Mouse (Mus musculus): ENCODE measurements around the gene Sall1.

The Sall1 gene

DNA sequence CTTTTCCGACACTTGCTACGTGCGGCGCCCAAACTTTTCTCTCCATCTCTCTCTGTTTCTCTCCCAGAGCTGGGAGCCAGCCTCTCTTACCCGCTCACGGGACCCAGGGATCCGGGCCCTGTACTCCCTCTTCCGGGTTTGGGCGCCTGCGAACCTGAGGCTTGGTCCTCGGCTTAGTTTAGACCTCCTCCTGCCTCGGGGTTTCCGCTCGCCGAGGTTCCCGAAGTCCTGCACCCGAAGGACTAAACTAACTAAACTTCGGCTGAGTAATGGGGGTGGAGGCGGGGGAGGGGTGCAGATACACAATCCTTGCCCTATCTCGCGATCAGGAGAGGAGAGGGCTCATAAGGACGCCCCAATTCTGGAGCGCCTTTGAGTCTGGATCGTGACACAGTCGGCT, at the start of gene Sall1:
Sall1 (minus strand) TSS at position 223 of the 400 bp plus-strand sequence.
- DNase-seq = peak; percentile 19

DNA sequence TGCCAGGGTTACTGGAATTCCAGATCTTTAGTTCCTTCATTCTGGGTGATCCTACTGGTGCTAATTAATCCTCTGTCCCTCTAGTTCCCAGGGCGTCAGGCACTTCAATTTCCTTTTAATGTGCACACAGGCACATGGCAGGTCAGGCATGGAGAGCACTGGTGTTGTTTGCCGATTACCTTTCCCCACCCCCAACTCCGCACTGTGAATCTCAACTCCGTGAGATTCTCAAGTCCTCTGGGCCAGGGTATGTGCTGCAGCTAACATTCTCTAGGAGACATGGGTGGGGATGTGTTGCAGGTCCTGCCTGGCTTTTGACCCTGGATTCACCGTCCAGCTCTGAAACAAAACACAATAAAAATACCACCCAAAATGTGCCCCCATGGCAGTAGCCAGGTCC, 46.0 kb upstream of the Sall1 start:
- DNase-seq = no peak

DNA sequence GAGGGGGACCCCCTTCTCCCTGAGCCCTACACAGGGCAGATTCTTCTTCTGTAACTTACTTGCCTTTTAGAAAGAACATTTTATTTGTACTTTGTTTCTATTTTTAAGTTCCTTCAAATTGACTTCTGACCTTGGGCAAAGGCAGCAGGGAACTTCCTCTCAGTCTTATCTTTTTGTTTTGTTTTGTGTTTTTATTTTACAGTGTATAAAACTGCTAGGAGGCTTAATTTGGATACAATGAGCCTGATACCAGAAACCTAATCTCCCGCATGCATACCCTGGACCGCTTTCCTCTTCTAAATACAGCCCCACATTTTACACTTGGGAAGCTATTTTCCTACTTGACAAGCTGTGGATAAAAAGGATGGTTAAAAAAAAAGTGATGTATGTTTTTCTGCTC, 35.2 kb upstream of the Sall1 start:
- no peak for DNase-seq

DNA sequence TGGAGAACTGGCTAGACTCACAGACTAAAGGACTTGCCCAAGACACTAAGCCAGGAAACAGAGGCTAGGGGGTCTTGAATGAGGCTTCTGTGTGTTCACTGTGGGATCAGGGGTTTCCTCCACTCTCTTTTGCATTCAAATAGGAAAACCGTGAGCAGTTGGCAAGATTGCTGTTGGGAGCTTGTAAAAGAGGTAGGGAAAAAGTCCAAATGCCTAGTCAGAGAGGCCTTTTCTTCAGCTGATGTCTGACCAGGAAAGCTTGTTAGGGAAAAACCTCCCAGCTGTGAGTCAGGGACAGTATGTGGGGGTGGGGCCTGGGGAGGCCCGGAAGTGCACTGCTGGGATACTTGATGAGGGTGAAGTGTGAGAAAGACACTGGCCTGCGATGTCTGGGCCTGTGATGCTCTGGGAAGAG, 29.0 kb upstream of the Sall1 start:
- no peak for DNase-seq

DNA sequence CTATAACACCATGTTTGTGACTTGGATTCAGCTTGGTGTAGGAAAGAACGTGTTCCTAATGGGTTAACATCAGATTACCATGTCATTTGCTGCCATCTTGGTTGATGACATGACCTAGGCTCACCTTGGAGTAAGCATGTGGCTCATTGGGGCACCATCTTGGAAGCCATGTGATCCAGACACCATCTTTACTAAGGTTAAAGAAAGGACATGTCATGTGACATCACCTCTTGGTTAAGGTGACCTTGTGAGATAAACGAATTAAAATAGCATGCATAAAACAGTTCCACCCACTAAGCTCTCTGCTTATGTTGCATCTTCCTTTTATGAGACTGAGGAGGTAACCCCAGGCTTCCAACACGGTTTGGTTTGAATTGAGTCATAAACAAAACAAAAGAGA, 23.5 kb upstream of the Sall1 start:
- no peak for DNase-seq

DNA sequence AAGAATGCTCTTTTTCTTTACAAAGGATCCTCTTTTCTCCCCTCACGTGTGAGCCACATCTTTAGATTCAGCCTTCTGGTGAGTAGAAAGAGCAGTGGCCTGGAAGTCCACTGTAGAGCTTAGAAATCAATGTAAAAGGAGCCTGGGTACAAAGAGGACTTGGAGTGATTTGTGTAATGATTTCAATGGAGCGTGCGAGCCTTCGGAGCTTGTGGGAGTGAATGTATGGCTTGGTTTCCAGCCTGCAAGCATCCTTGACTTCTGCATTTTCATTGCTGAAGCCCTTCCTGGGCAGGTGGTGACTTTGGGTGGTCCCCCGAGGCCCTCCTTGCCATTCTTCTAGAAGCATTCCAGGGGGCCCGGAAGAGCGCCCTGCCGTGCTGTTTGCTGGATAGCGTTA, 20.1 kb upstream of the Sall1 start:
- no peak for DNase-seq

DNA sequence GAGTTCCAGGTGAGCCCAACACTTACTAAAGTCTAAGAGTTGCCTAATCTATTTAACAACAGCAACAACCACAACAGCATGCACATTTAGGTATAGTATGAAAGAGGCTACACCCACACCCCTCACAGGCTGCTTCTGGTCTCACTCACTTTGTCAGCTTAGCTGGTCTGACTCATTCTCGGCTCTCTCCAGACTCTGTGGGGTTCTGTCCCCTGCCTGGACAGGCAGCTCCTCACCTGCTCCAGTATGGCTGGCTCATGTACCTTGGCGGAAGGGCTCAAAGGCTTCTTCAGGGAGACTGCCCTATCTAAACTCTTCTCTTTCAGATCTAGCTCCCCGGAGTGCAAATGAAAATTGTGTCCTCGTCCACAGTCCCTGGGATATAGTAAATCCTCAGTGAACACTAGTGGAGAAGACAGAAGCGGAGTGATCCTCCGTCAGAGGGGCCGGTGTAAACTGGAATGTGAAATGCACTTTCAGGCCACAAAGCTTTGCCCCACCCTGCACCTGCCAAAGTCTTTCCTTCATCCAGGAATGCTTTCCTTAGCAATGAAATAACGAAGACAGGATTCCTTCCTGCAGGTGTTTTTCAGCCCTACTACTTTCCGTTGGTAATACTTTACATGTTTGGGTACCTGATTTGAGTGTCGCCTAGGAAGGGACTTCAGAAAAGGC, 19.5 kb upstream of the Sall1 start:
- no peak for DNase-seq

DNA sequence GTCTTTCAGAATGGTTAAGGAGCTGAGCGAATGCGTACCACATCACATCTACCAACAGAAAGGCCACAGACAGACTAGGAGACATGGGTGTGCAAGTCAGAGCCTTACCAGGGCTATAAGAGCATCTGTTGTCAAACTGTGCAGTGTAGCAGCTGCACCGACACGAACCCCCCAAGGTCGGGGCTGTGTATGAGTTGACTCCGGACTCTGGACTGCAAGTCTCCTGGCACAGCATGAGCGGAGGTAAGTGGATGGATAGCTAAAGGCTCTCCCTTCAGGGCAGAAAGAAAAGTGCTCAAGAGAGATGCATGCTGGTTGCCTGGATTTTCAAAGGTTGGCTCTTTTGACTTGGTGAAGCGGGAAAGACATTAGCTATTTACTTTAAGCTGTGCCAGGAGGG, 16.8 kb upstream of the Sall1 start:
- DNase-seq = no peak

DNA sequence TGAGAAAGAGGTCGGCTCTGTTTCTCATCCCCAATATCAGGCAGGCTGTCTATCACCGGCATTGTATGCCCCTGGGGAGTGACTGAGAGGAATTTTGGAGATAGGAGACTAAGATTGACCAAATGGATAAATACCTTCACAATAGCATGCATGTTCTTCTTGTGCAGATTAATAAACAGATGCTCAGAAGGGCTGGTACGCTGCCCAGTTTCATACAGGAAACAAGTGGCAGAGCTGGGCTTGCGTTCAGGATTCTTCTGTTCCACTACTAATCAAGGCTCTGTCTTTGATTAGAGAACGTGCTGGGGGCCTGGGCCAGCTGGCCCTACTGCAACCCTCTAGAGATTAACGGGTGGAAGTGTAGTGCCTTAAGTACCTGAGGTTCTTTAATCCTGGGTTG, 15.5 kb upstream of the Sall1 start:
- peak; percentile 12 for DNase-seq

DNA sequence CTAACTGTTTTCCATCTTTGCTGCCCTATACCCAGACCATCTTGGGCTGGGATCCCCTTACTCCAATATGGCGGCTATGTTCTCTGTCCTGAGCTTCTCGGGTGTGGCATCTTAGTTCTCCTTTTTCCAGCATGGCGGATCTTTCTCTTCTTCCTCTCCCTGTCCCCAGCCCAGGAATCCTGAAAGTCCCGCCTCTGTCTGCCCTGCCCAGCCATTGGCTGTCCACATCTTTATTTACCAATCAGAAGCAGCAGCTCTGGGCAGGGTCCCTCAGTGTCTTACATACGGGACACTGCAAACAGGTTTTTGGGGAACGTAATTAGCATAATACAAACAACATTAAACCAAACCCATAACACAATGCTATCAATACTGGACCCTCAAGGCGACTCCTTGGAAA, 8.9 kb upstream of the Sall1 start:
- no peak for DNase-seq

DNA sequence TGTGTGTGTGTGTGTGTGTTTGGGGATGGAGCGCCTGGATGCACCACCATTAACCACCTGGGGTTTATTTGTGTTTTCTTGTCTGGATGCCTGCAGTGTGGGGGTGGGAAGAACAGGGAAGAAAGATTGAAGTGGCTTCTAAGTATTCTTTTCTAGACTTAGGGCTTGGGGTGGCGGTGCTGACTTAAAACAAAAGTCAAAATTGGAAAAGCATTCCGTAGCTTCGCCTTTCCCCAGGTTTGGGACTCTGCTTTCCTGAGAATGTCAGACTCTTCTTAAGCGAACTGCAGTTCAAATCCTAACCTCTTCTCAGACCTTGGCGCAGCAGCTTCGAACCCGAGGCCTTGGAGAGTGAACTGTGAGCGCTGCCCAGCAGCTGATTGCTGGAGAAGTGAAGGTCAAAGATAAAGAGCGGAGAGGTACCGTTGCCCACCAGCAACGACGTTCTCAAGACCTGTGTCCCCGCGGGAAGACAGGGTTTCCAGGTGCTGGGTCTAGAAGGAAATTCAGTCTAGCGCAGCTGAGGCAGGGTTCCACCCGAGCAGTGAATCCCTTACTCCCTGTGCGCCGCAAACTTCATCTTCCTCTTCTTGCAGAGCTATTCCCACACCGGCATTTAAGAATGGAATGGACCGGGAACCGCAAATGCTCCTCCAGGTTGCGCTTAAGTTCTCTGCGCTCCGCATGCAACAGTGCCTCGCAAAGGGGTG, 2.8 kb upstream of the Sall1 start:
- DNase-seq = no peak

DNA sequence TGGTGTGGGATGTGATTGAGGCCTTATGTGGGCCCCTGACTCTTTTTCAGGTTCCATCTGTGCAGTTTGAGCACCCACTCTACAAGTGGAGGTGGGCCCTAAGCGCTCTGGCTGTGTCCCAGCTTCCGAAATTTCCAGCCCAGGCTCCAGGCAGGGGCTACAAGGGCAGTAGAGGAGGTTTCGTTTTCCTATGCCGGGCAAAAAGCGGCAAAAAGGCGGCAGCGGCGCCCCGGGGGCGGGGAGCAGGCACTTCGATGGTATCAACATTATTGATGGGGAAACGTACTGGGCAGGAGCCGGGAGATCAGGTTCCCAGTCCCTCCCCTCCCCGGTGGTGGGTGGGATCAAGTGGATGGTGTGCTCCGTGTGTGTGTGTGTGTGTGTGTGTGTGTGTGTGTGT, 2.3 kb upstream of the Sall1 start:
- no peak for DNase-seq

DNA sequence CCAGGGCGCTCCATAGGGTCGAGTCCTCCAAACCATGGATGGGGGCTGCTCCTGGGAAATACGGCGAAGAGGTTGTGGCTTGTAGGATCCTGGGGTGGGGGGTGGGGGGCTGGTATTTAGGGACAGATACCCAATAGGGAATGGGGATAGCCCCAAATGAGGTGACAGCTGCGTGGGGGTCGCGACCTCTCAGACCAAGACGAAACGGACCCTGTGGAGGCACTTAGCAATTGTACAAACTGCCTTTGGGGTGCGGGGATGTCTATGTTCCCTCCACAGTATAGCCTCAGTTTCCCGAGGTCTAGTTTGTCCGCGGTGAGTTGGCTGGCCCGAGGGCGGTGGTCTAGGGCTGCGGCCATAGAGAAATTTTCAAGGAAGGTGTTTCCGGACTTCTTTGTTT, 1.8 kb upstream of the Sall1 start:
- no peak for DNase-seq

DNA sequence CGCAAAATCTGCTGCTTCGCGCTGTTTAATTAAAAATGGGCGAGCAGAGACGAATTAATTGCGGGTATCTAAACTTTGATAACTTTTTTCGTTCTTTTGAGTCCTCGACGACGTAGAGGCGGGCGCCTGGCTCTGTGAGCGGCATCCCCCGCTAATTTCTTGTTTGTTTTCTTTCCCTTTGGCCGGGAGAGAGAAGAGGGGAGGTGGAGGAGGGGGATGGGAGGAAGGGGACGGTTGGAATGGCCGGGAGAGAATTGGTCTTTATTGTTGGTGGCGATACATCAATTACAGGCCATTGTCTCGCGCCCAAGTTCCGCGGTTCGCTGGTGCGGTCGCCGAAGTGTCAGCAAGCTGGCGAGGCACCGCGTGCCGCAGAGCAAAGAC, 1.2 kb upstream of the Sall1 start:
- DNase-seq = no peak

DNA sequence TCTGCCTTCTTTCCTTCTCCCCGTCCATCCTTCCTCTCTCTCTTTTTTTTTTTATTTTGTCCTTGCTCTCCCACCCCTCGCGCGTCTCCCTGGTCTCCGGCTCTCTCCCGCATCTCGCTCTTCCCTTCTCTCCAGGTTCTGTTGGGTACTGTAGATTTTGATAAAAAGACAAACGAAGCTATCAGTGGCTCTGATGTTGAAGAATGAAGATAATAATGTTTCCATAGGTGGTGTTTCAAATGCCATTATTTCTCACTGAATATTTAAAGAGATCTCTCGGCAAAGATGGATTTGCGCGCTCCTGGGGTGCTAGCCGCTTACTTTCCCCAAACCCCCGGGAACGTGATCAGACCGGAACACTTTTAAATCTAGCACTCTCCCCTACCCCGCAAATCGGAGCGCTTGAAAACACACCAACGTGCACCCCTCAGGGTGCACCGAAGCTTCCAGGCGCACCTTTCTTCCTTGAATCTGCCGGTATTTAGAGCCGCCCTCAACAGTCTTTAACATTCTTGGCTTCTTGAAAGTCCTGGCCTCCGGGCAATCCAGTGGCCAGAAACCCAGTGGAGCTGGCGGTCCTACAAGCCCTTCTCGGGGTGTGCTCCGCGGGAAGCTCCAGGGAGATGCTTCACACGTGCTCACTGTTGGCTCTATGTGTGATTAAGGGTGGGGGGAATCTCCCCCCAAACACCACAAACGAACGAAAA, 702 bp upstream of the Sall1 start:
- DNase-seq = no peak

DNA sequence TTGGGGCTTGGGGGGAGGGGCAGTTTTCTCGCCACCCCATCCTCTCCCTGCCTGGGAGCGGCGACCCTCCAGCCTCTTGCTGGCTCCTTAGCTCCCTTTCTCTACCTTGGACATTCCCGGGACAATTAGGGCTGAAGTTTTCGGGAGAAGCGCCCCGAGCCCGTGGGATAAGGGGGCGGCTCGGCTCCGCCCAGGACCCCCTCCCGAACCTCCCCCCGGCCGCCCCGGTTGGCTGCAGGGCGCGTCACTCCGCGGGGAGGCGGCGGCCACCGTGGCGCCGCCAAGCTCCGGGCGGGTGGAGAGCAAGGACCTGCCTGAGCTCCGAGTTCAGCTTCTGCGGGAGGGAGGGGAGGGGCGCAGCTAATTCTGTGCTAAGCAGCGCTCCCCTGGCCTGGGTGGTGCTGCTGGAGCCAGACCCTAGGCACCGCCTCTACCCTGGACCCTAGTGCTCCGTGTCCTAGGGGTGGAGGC, 556 bp downstream of the Sall1 start:
- peak; percentile 70 for DNase-seq

DNA sequence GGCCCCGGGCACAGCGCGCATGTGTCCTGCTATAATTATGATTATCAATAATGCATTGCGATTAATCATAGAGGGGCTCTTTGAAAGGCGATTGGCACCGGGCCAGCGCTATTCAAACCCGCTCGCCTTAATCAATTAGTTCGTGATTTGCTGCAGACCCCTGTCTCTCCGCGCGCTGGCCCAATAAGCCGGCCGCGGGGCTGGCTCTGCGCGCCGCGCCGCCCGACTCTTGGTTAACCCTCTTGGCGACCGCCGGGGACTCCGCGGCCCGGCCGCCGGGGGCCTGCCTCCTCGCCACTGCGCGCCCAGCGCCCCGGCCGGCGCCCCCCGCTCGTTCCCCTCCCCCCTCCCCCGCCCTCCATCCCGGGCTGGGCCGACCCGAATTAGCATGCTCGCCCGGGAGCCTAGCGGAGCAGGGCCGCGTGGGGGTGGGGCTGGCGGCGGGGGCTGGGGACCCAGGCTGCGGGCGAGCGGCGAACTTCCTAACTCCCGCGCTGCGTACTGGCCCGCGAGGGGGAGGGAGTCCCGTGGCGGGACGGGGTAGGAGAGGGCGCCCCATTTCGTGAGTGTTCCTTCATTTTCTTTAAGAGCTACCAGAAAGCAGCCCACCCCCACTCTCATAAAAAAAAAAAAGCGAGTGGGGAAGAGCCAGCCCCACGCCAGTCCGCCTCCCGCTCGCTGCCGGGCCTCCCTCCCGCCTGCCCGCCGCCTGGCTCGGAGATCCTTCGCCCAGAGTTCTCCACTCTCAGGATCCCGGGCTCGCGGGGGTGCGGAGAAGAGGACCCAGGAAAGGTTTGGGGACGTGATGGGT, 1.2 kb downstream of the Sall1 start:
- DNase-seq = peak; percentile 79

DNA sequence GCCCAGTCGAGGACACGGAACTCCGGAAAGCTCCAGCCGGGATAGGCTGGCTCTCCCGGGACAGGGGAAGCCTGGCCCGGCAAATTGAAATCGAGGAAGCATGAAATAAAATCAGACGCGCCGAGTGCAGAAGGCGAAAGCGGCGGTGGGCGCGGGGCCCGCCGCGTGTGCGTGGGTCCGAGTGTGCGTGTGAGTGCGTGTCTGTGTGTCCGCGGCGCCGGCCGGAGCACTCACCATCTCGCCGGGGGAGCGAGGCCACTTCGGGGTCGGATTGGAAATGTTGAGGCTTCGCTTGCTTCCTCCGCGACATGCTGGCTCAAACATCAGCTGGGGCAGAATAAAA, 1.9 kb downstream of the Sall1 start:
- DNase-seq = no peak

DNA sequence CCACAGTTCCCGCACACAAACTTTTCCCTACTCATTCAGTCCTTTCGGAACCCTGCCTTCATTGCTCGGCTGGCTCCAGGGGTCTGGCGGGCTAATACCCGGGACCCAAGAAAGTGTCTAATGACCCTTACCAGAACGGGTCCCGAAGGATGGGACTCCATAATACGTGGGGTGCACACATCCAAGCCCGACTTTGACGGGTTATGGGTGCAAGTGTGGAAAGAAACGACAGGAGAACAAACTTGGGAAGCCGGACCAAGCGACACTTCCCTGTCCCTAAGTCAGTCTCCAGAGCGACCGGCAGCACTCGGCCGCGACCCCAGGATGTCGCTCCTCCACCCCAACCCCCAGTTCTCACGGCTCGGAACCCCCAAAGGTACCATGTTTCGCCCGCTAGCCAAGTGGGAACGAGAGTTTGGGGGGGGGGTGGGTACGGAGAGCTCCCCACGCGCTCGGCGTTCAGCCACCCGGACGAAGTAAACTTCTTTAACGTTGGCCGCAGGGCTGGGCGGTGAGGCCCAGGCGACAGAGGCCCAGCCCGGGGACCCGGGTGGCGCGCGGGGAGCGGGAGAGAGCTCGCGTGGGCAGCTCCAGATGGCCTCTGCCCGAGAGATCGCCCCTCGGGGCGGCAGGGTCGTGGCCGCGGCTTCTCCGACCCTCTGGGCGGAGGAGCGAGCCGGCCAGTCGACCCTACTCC, 2.4 kb downstream of the Sall1 start:
- no peak for DNase-seq

DNA sequence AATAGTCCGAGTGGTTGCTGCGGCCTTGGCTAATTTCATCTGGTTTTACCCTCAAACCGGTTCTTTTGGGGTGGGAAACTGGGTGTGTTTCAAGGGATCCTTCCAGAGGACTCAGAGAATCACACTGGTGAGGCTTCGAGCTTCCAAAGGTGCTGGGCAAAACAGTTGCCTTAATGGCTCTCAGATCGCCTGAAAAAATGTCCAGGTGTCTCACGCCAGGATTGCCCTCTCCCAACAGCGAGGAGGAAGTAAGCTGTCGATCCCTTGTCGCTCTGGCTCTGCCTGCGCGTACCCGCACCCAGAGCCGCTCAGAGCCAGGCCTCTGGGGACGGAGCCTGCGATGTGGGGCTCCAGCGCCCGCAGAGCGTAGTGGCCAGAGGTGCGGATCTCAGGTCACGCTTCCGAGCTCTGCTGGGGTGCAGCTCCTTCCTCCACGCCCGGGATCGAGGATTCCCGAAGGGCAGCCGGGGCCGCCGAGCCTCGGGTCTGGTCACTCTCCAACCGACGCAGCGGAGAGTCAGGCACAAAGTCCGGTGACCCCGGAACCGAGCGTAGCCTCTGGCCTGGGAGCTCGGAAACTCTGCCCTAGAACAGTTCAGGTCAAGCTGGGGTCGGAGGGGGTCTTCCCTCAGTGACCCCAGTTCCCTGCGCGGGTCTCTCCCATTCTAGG, 3.1 kb downstream of the Sall1 start:
- no peak for DNase-seq

DNA sequence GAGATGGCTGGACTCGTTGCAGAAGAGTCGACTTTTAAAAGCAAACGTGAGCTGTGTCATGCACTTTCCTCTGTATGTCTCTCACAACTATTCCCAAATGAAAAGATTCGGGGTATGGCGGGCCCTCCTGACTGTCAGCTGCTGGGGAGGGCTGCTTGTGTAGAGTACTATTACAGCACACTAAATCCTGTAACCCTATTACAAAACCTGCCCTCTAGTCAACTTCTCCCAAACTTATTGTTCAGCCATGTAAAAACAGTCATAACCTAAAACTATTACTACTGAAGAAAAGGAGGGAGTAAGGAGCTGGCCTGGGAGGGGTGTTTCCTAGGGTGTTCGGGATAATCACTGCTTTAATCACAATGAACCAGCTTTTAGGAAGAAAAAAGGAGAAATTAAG, 4.1 kb downstream of the Sall1 start:
- DNase-seq = no peak

DNA sequence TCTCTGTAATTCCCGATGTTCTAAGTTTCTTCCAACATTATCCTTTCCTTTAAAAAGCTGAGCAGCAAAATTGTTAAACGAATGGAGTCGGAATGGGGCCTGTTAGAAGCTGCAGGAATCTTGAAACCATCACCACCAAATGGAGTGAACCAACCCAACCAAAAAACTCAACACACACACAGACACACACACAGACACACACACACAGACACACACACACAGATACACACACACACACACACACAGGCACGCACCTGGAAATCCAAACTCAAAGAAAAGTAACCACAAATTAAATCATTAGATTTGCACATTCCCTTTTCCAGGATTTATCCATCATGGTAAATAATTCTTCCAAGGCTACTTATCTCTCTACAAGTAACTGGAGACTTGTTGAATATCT, 5.0 kb downstream of the Sall1 start:
- DNase-seq = no peak
